Mouse (Mus musculus) lung, embryonic 15.5 days (tissue): Measurements from ENCODE around the gene Srsy. TPM values are rescaled to one million over a fixed set of nuclear protein-coding genes. Genes with fewer than 3 reads are reported as not detected.
"Not testable (repeated sequence)": the region's sequence is repeated elsewhere in the genome, so short reads cannot be mapped to it uniquely, and the experiment has no call there.

Experiments used
- ATAC-seq: fragments of 200-750 bp; cut with Nextera tagmentation; 2 replicates; pipeline ENCODE4 v1.8.0; 2017; ENCODE audit warnings: moderate number of reproducible peaks, borderline replicate concordance; ENCODE audit not compliant: low FRiP score, low TSS enrichment; ENCODE audit errors: extremely low read depth
- H3K27ac ChIP-seq: fragments of 300-500 bp; sonication (generic); 2 replicates; pipeline ENCODE4 v1.5.1; 2015; ENCODE audit warnings: moderate library complexity, mild to moderate bottlenecking, inconsistent platforms
- H3K27me3 ChIP-seq: fragments of 300-500 bp; sonication (generic); 2 replicates; pipeline ENCODE4 v1.6.1; 2015; ENCODE audit warnings: inconsistent platforms
- H3K36me3 ChIP-seq: fragments of 300-500 bp; sonication (generic); 2 replicates; pipeline ENCODE4 v1.6.1; 2015; ENCODE audit warnings: inconsistent platforms
- H3K4me1 ChIP-seq: fragments of 300-500 bp; sonication (generic); 2 replicates; pipeline ENCODE4 v1.6.1; 2015; ENCODE audit warnings: inconsistent platforms
- H3K4me2 ChIP-seq: fragments of 300-500 bp; sonication (generic); 2 replicates; pipeline ENCODE4 v1.6.1; 2015; ENCODE audit warnings: inconsistent platforms, mild to moderate bottlenecking, moderate library complexity
- H3K4me3 ChIP-seq: fragments of 300-500 bp; sonication (generic); 2 replicates; pipeline ENCODE4 v1.5.1; 2015; ENCODE audit warnings: mild to moderate bottlenecking, inconsistent platforms
- H3K9ac ChIP-seq: fragments of 300-500 bp; sonication (generic); 2 replicates; pipeline ENCODE4 v1.6.1; 2015; ENCODE audit warnings: inconsistent platforms
- H3K9me3 ChIP-seq: fragments of 300-500 bp; sonication (generic); 2 replicates; pipeline ENCODE4 v1.6.1; 2016; ENCODE audit warnings: inconsistent platforms
- WGBS: fragments of 180-500 bp; shearing (Covaris S2); methylation state at CpG from one replicate; pipeline ENCODE4 v1.1.7; 2015; 5-methylcytosine and 5-hydroxymethylcytosine counted together
- polyA plus RNA-seq: library from polyadenylated mRNA; unstranded; fragments of >200 nt; fragmentation: Nextera tagmentation; extraction: Ambion mirVana; gene quantifications from 2 replicates; pipeline ENCODE4 v1.2.1, GENCODE M21; 2015

Srsy gene
- polyA plus RNA-seq: not detected in 2 replicates

DNA sequence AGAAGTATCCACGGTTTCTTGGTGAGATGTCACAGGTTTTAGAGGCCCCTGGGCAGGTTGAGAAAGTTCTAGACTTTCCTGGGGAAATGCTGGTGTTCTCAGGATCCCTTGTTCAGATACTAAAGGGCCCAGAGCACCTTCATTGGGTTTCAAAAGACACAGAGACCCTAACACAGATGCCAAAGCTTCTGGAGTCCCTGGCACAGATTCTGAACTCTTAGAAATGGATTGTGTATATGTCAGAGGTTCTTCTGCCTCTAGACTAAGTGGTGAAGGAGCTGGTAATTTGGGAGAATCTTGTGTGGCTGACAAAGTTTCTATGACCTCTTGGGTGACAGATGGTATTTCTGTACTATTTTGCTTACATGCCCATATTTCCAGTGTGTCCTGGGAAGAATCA, at the start of gene Srsy:
Srsy (minus strand) TSS at position 101 of the 400 bp plus-strand sequence.
- H3K4me2 ChIP-seq, H3K9ac ChIP-seq, H3K27ac ChIP-seq, H3K4me1 ChIP-seq, H3K9me3 ChIP-seq, H3K4me3 ChIP-seq, ATAC-seq, H3K27me3 ChIP-seq, H3K36me3 ChIP-seq: not testable (repeated sequence)
- WGBS: no CpG with 5 or more reads among the region's 1 CpGs

Other genes with a start within 250 kb of the Srsy start
- not detected in 2 replicates for gene Gm21904, start 91.1 kb downstream of the Srsy start, polyA plus RNA-seq
- gene Gm20772, start 62.6 kb downstream of the Srsy start, polyA plus RNA-seq: not detected in 2 replicates
- not detected in 2 replicates for gene Gm20831, start 62.6 kb downstream of the Srsy start, polyA plus RNA-seq
- gene Gm21764, start 124.5 kb upstream of the Srsy start, polyA plus RNA-seq: not detected in 2 replicates
- gene Ssty1, start 151.8 kb upstream of the Srsy start, polyA plus RNA-seq: not detected in 2 replicates